Mouse (Mus musculus): ENCODE measurements around the gene Vangl2.

DNA sequence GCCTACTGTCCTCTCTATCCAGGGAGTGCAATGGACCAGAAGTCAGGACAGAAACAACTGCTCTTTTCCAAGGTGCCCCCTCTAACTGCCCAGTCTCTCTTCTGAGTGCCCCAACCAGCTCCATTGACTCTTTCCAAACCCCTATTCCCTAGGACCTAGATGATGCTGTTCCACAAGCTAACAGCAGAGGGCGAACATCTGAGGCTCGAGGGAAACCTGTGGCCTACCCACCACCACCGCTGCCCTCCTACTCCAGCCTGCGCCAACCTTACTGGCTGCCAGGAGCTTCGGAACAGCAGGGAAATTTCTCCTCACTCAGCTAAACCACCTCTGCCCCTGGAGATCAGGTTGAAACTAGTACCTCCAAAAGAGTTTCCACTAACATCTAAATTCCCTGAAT lies 16.2 kb downstream of the Vangl2 start:
- TF ChIP-seq CTCF (IDR thresholded peaks at IDR 0.05; ENCODE audit: low read depth) (peak; percentile 76), EP300 (IDR thresholded peaks at IDR 0.05; ENCODE audit: low read depth) (no peak)
